Mouse (Mus musculus) induced T-regulatory cell, adult 2 months (primary cell): ENCODE measurements at regions not wholly inside any gene's neighbourhood (a gene's known extent, or its start where the extent isn't known, plus 50 kb on each side); places are given as distances from the start of the nearest gene placed in this dataset.

Experiments used
- DNase-seq: peaks from one replicate; pipeline ENCODE4 v3.0.0-alpha.2; 2012; ENCODE audit warnings: low read depth

DNA sequence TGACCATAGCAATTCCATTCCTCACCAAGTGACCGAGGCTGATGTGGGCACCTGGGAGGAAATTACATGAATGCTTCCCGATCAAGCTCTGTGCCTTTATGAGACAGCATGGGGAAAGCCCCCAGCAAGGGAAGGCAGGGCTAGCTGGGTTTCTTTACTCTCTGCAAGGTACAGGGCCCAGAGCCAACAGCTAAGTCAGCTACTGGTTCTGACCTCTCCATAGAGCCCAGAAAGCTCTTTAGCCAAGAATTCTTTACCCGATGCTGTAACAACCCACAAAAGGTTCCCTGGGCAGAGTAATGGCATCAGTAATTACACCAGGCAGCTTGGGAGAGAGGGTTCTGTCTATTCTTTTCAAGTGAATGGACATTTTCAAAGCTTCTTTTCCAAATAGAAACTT is 161.9 kb upstream of the Adamts16 start:
- no peak for DNase-seq

DNA sequence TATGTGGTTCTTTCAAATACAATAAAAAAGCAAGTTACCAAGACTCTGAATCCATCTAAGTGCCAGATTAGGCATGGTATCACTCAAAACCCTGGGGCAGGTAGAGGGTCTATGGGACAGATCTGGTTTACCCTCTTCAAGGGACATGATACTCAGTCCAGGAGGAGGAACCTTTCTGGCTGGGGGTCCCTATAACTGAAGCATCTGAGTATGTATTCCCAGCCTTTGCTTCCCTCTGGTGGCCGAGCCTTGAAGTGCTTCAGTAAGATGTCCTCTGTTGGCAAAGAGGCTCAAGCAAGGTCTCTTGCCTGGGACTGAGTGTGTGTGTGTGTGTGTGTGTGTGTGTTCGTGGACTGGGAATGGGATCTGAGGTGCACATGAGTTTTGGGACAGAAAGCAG is 159.7 kb upstream of the Adamts16 start:
- no peak for DNase-seq

DNA sequence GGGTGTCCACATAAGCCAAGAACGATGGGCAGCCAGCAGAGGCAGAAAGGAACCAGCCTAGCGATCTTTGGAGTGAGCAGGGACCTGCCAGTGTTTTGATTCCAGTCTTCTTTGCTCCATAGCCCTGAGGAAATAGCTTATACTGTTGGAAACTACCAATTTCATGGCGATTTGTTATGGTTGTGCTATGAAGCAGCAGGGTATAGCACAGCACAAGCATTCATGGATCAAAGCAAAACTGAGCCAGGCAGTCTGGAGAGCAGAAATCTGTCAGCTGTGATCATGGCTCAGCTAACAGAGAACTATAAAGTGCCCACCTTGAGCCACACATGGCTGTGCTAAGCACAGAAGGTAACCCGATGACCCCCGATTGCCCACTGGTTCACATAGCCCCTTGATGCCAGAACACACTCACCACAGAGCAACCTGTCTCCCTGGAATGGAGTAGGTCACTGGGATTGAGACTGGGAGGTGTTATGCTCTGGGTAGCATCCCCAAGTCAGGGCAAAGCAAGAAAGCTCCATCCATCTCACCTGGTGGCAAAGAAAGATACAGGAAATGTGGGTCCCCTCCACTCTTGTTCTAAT is 158.9 kb upstream of the Adamts16 start:
- no peak for DNase-seq

DNA sequence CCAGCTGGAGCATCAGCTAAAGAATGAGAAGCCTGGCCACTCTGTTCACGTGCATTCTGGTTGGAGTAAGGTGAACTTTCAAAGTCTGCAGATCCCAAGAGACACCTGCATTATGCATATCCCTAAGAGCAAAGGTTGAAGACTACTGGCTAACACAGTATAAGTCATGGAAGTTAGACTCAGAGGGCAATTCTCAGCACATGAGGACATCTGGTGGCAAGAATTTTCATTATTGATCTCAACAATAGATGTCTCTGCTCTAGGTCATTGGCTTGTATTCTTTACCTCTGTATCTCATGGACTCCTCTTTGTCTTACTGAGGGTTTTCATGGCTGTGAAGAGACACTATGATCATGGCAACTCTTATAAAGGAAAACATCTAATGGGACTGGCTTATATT is 151.9 kb upstream of the Adamts16 start:
- no peak for DNase-seq

DNA sequence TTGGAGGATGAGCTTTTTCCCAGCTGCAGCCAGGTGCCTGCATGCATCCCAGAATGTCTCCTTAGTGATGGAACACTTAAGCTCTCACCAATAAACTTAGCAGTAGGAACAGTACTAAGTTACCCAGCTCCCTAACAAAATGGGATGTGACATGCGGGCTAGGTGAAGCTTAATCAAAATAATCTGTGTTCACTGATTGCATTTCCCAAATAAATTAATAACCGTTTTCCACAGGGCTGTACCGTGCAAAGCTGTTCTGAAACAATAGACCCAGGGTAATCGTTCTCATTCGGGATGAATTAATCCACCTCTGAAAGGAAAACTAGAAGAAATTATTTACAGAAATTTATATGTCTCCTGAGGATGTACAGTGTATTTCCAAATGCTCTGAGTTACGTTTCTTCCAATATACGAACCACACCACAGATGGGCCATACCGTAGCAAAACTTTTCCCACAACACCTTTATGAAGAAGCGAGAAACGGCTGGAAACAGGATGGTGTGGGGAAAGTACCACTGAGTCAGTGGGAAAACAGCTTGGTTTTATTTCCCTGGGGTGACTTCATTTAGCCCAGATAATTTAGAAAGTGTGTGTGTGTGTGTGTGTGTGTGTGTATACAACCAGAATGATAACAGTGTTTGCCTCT is 148.5 kb upstream of the Adamts16 start:
- DNase-seq = no peak

DNA sequence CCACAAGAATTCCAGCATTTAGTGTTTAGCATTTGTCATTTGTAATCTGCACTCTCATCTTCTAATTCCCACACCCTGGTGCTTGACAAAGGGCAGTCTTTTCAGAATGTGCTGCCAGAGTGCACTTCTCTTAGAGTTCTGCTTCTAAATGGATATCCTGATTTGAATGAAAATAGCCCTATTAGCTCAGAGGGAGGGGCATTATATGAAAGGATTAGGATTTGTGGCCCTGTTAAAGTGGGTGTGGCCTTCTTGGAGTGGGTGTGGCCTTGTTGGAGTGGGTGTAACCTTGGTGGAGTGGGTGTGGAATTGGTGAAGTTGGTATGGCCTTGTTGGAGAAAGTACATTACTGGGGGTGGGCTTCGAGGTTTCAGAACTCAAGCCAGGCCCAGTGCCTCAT is 137.7 kb upstream of the Adamts16 start:
- DNase-seq = no peak

DNA sequence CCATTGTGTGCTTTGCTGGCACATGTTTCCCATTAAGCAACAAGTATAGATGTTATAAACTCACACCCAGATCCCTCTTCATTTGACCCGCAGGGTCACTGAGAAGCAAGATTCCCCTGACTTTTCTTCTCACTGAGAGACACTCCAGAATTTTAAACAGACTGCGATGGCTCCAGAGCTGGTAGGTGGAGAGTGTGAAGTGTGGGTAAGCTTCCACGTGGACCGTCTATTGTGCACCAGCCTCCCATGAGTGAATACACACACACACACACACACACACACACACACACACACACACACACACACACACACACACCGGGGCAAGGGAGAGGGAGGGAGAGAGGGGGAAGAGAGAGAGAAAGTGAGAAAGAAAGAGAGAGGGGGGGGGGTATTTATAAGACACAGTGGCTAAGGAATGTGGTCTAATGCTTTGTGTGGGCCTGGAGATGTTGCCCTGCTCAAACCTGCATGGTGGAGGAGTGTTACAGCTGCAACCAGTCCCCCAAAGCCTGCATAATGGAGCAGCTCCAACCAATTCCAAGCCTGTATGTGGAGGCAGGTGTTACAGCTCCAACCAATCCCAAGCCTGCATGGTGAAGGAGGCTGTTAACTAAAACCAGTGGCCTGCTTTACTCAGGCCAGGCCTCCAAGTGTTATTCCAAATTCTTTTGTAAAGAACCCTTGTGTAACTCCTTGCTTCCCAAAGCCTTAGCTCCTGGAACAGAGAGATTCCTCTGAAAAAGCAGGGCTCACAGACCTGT is 137.1 kb upstream of the Adamts16 start:
- DNase-seq = no peak

DNA sequence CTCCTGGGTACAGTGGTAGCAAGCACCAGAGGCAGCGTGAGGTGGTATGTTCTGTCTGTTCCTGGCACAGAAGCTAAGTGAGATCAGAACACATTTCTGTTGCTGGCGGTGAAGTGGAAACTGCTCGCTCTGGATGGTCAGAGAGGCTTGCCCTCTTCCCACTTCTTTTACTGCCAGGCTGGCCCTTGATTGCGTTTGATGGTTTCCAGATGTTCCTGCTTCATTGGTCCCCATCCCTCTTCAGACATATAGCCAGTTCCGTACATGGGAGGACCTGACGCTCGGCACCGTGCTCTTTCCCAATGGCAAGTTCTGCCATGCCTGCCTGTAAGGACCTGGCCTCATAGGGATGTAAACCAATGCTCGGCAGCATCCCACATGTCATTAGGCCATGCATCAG is 128.0 kb upstream of the Adamts16 start:
- DNase-seq = no peak

DNA sequence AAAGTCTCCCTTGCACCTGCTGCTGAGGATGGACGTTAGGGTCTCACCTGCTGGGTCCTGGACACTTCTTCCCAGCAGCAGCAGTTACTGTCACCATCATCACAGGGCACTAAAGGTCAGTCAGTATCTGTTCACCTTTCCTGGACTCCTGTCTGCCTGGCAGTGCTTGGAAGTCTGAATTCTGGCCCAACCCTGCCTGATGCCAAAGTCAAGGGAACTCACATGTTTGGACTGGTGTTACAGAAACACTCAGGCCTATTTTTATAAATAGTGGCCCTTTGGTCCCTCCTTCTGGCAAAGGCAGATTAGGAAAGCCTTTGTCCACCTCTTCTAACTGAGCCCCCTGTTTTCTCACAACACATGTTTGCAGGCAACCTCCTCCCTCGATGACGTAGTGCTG is 126.2 kb upstream of the Adamts16 start:
- no peak for DNase-seq

DNA sequence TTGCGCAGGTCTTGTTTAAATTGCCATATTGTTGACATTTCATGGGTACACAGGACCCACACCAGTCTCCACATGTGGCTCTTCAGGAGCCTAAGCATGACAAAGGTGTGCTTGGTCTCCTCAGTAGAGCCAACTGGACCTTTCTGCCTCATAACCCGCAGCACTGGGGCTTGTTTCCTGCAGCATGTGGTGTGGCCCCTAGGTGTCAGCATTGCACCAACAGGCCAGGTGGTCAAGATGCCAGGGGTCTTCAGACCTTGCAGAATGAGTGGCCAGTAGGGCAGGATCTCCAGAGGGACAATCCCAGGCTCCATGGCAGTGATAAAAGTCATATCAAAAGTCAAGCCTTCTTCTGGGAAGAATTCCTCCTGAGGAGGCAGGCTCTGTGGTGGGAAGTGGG is 121.8 kb upstream of the Adamts16 start:
- DNase-seq = no peak

DNA sequence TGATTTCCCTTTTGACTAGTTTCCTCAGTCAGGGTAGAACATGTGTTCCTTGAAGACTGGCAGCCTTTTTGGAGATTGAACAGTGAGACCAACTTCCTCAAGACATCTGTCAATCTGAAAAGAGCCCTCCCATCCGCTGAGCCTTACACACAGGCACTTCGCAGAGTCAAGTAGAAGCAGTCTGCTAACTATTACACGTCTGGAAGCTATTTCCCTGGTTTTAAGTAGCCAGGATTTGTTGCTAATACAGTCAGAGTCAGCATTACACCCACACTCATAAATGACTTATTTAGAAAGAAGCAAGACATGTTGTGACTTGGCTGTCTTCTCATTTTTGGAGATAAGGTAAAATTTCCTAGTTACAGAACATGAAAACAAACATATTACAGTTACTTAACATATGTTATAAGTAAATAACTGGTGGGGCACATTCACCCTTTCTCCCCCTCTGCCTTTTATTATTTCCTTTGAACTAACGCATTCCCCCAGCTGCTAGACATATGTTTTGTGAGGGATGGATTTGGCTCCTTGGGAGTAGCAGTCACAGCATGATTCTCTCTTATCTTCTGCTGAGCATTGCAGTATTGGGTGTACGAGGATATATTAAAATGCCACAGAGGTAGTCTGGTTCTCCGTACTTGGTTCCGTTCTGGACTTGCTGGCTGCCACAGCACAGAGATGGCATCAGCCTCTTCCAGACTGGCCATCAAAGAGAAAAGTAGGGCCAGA is 92.9 kb upstream of the Adamts16 start:
- no peak for DNase-seq

DNA sequence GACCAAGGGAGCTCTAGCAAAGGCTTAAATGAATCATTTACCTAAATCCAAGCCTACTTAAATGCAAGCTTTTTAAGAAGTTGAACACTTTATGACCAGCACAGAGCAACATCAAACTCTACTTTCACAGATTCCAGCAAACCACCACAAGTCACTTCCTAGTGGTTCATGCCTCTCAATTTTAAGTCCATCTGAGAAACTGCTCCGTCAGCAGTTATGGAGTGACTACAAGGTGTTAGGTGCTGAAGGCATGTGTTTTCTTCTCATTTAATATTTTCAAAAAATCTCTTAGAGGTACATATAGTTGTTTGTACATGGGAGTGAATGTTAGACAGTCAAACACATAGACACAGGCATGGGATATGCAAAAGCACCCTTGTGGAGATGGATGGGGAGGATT is 72.2 kb upstream of the Adamts16 start:
- no peak for DNase-seq

DNA sequence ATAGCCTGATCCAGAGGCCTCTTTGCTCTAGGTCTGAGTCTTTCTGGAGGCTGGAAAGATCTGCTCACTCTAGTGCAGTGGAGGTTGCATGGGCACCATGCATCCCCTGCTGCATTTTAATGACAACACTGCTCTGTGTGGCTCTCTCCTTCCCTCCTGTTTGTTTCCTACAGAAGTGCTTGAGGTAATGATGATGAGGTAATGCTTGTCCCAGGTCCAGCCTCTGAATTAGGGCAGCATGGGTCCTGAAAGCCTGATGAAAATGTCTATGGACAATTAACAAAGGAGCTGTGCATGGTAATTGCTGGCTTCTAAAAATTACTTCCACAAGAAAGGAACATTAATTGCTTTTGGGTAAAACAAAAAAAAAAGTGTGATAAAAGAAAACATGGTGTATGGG is 69.3 kb upstream of the Adamts16 start:
- DNase-seq = no peak

DNA sequence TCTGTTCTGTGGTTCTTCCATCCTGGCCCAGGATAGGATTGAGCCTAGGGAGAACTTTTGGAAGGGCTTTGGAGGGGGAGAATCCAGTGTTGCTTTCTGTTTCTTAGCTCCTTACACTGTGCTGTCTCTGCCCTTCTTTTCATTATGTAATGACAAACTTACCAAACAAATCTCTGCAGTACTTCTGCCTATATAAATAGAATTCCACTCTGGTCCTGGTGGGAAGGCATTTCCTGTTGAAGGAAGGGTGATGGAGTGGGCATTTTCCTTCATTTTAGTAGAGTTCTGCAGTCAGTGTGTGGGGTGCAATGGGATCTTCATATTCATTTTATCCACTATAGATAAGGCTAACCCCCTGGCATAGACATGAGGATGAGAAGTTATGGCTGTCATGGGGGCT is 63.2 kb upstream of the Adamts16 start:
- DNase-seq = no peak

DNA sequence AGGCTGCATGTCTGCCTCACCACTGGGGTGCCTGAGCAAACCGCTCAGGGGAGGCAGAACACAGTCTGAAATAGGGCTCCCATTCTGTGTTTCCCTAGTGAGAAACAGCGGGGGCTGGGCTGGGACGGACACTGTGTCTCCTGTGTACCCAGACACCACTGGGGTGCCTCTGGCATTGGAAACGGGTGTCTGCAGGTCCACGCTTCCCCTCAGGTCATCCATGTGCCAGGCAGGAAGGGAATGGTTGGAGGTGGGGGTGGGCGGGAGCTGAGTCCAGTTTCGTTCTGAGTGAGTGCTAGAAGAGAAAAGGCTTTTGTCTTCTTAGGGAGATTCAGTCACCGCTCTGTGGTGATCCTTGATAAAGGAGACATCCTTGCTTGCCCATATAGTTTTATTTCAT is 62.2 kb upstream of the Adamts16 start:
- DNase-seq = no peak

DNA sequence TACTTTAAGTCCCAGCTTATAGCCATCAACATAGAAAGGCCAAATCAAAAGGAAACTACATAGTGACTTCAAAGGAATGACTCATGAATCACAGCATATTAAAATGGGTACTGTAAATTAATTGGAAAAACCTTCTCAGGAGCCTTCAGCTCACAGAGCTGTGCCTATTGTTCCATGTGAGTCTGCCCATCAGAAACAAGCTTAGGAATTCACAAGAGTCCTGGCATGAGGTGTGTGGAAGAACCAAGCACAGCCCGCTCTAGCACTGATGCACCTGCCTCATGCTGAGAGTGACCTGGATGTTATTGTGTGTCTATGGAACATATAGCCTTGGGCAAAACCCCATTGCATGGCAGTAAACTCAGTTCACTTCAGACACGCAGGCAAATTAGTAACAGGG is 61.5 kb upstream of the Adamts16 start:
- no peak for DNase-seq

DNA sequence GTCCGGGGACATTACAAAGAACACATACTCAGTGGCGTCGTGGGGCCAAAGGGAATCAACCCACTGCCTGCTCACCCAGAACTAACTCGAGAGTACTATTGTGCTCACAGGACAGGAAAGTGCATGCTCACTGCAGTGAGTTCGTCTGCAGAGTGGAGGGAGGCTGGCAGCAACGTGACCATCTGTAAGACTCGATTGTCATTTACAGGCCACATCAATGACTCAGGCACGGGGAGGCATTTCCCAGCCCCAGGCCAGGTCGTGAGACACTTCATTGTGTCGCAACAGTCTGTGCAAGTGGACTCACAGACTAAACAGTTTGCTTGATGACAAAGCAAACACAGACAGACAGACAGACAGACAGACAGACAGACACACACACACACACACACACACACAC is 61.1 kb upstream of the Adamts16 start:
- DNase-seq = no peak

DNA sequence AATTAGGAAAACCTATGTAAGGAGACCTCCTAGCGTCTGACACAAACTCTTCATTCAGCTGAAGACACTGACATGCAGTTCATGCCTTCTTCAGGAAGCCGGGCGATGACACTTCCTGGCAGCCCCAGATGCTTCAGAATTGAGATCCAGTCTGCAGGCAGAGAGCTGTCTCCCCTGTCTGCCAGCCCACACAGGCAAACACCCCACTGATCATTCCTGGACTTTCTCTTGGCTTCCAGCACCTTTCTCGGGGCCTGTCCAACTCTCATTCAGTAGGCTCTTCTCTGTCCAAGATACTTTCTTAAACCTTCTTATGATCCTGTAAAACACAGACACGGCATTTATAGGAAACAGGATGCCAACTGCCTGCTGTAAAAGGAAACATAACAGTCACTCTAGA is 50.0 kb upstream of the Adamts16 start:
- DNase-seq = no peak
